ENCODE assay signal across 28 mouse cellular contexts in the genomic region with DNA sequence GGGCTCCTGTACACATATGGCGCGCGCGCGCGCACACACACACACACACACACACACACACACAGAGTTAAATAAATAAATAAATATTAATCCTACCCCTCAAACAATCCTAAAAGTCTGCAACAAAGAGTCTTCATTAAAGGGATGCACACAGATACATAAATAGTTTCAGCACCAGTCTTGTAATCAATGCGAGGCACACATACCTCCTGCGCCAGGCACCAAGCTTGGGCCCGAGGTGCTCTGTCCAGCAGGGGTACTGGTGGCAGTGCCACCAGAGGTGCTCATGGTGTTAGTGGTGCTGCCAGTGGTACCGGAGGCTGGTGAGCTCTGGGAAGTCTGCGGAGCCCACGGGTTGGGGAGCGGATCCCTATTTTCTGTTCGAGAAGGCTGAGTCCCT.
"Had no signal": no experiment of that assay in that cellular context is flagged by ENCODE, and none has a peak within 500 bp of the region (broad histone marks: within the 10 kb centered on the region; RNA-seq: fewer than 3 reads in every experiment).

No protein-coding gene starts in this region.

- H3K4me1 ChIP-seq: embryonic facial prominence, embryonic 10.5 days; embryonic facial prominence, embryonic 12.5 days; embryonic facial prominence, embryonic 13.5 days; embryonic facial prominence, embryonic 15.5 days; forebrain, embryonic 10.5 days; forebrain, embryonic 13.5 days had no signal

- H3K9me3 ChIP-seq: embryonic facial prominence, embryonic 10.5 days; embryonic facial prominence, embryonic 12.5 days; embryonic facial prominence, embryonic 13.5 days; embryonic facial prominence, embryonic 15.5 days; forebrain, embryonic 10.5 days; forebrain, embryonic 12.5 days; forebrain, embryonic 13.5 days; forebrain, embryonic 15.5 days had no signal

- H3K4me3 ChIP-seq: embryonic facial prominence, embryonic 10.5 days; embryonic facial prominence, embryonic 12.5 days; embryonic facial prominence, embryonic 13.5 days; embryonic facial prominence, embryonic 15.5 days; erythroblast, embryonic 14.5 days; forebrain, embryonic 10.5 days; forebrain, embryonic 12.5 days; forebrain, embryonic 13.5 days; forebrain, embryonic 15.5 days; gastrocnemius, adult 2 months; heart, adult 2 months had no signal

- ATAC-seq: forebrain, embryonic 13.5 days; forebrain, embryonic 14.5 days; forebrain, embryonic 15.5 days; forebrain, embryonic 16.5 days; forebrain, postnatal 0 days had no signal

- H3K27me3 ChIP-seq: embryonic facial prominence, embryonic 12.5 days; embryonic facial prominence, embryonic 13.5 days; embryonic facial prominence, embryonic 15.5 days; forebrain, embryonic 12.5 days; forebrain, embryonic 13.5 days; forebrain, embryonic 15.5 days had no signal

- DNase-seq: cerebellum, adult 2 months; cerebellum, adult 8-10 months; cerebellum, adult 9-10 months; cerebellum, adult 9-11 months; cerebellum, postnatal 10 days; cerebellum, postnatal 14 days; cerebellum, postnatal 25 days; cerebellum, postnatal 36 days; embryo, embryonic 11 days; forebrain, postnatal 0 days; gastrocnemius, adult 2 months; gastrocnemius, postnatal 10 days; gastrocnemius, postnatal 14 days; gastrocnemius, postnatal 25 days; gastrocnemius, postnatal 36 days; heart, adult 18-20 months; heart, adult 2 months had no signal

- H3K27ac ChIP-seq: embryonic facial prominence, embryonic 10.5 days; embryonic facial prominence, embryonic 12.5 days; embryonic facial prominence, embryonic 13.5 days; embryonic facial prominence, embryonic 15.5 days; forebrain, embryonic 10.5 days; forebrain, embryonic 12.5 days; forebrain, embryonic 13.5 days; forebrain, embryonic 15.5 days; gastrocnemius, adult 2 months; heart, adult 2 months had no signal

- H3K9ac ChIP-seq: embryonic facial prominence, embryonic 12.5 days; embryonic facial prominence, embryonic 13.5 days; embryonic facial prominence, embryonic 15.5 days; forebrain, embryonic 12.5 days; forebrain, embryonic 13.5 days; forebrain, embryonic 15.5 days; forebrain, postnatal 0 days had no signal

- H3K4me2 ChIP-seq: embryonic facial prominence, embryonic 12.5 days; embryonic facial prominence, embryonic 13.5 days; embryonic facial prominence, embryonic 15.5 days; forebrain, embryonic 12.5 days; forebrain, embryonic 13.5 days; forebrain, embryonic 15.5 days had no signal
